Mouse (Mus musculus): Measurements from ENCODE around the gene Gbf1.

DNA sequence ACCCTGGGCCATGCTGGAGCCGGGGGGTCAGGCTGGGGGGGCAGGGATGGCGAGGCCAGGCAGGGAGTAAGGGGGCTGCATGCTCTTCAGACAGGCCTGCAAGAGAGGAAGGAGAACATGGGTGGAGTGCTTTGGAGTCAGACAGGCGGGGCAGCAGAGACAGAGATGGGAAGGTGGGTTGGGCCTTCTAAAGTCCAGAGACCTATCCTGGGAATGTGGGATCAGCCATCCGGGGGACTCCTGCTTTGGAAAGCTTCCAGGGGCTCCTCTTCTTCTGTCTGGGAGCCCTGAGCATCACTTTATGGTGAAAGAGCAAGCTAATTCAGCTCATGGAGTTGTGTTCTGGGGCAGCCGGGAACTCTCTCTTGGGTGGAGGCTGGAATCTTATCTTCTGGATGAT, 172.6 kb downstream of the Gbf1 start:
- no peak for TF ChIP-seq CTCF (IDR thresholded peaks at IDR 0.05; ENCODE audit: extremely low read depth, insufficient read length, insufficient replicate concordance, low read depth, low read length)
- no peak for TF ChIP-seq POLR2A (IDR thresholded peaks at IDR 0.05; ENCODE audit: low read depth, low read length)
